Mouse (Mus musculus) telencephalon, adult 2 months (tissue): Measurements from ENCODE around the gene Meox1.
A peak's percentile ranks its signal among the peaks of the same experiment; 100 is the strongest.

Experiments used
- DNase-seq: peaks from one replicate; pipeline ENCODE4 v3.0.0-alpha.2; 2011; ENCODE audit warnings: low read depth, low spot score

The Meox1 gene

GRCm38 (mm10) chr11:101898328-101898727 is 4.2 kb upstream of the Meox1 start:
- DNase-seq, result no peak

- DNase-seq, result no peak
Measured at GRCm38 (mm10) chr11:101896546-101897361, 2.6 kb upstream of the Meox1 start.

GRCm38 (mm10) chr11:101893560-101893959 is 614 bp downstream of the Meox1 start:
- no peak for DNase-seq

- DNase-seq, result no peak
Measured at GRCm38 (mm10) chr11:101891451-101891850, 2.7 kb downstream of the Meox1 start.

- no peak for DNase-seq
Measured at GRCm38 (mm10) chr11:101889781-101890180, 4.4 kb downstream of the Meox1 start.

- DNase-seq, result peak; percentile 47
Measured at GRCm38 (mm10) chr11:101888820-101889219, 5.4 kb downstream of the Meox1 start.

- no peak for DNase-seq
Measured at GRCm38 (mm10) chr11:101886436-101886835, 7.7 kb downstream of the Meox1 start.

- no peak for DNase-seq
Measured at GRCm38 (mm10) chr11:101885881-101886319, 8.3 kb downstream of the Meox1 start.

- no peak for DNase-seq
Measured at GRCm38 (mm10) chr11:101885232-101885631, 8.9 kb downstream of the Meox1 start.

- DNase-seq, result no peak
Measured at GRCm38 (mm10) chr11:101883911-101884310, 10.3 kb downstream of the Meox1 start.

GRCm38 (mm10) chr11:101882500-101883290 is 11.5 kb downstream of the Meox1 start:
- no peak for DNase-seq

- DNase-seq, result no peak
Measured at GRCm38 (mm10) chr11:101881604-101882071, 12.5 kb downstream of the Meox1 start.

- DNase-seq, result no peak
Measured at GRCm38 (mm10) chr11:101881185-101881584, 13.0 kb downstream of the Meox1 start.

GRCm38 (mm10) chr11:101879672-101880071 is 14.5 kb downstream of the Meox1 start:
- no peak for DNase-seq

- DNase-seq, result no peak
Measured at GRCm38 (mm10) chr11:101878696-101879095, 15.5 kb downstream of the Meox1 start.

GRCm38 (mm10) chr11:101874978-101875377 is 19.2 kb downstream of the Meox1 start:
- DNase-seq, result no peak

- no peak for DNase-seq
Measured at GRCm38 (mm10) chr11:101873909-101874308, 20.3 kb downstream of the Meox1 start.

GRCm38 (mm10) chr11:101871435-101871834 is 22.7 kb downstream of the Meox1 start:
- DNase-seq, result no peak

- peak; percentile 53 for DNase-seq
Measured at GRCm38 (mm10) chr11:101870067-101870765, 24.0 kb downstream of the Meox1 start.

GRCm38 (mm10) chr11:101867513-101868052 is 26.6 kb downstream of the Meox1 start:
- DNase-seq, result no peak

GRCm38 (mm10) chr11:101858742-101859141 is 35.4 kb downstream of the Meox1 start:
- DNase-seq, result no peak
